Mouse (Mus musculus) layer of hippocampus, postnatal 10 days (tissue): ENCODE measurements at regions not wholly inside any gene's neighbourhood (a gene's known extent, or its start where the extent isn't known, plus 50 kb on each side); places are given as distances from the start of the nearest gene placed in this dataset.

Experiments
- DNase-seq, 2 experiments: peaks; one replicate each; pipeline ENCODE4 v3.0.0; 2021; ENCODE audit warnings: low spot score in 2 of 2

GRCm38 (mm10) chr15:62229491-62230283 is 1306.9 kb upstream of the A1bg start:
- peak in 1 of 2 experiments; percentile 27 for DNase-seq

DNA sequence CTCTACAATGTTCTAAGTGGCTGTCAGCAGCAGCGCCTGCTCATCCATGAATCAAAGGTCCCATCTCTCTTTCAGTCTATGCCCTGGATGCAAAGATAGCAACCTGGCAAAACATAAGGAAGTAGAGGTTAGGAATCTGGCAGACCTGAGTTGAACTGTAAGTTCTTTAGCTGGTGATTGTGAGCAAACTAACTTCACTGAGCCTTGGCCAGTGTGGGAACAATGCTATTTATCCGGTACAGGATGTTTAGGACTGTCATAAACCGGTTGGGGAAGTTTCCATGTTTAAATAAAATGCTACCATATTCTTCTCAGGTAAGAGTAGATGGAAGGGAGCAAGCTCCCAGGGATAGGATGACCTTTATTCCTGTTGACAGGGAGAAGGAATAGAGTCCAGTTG is 1306.2 kb upstream of the A1bg start:
- DNase-seq = no peak

DNA sequence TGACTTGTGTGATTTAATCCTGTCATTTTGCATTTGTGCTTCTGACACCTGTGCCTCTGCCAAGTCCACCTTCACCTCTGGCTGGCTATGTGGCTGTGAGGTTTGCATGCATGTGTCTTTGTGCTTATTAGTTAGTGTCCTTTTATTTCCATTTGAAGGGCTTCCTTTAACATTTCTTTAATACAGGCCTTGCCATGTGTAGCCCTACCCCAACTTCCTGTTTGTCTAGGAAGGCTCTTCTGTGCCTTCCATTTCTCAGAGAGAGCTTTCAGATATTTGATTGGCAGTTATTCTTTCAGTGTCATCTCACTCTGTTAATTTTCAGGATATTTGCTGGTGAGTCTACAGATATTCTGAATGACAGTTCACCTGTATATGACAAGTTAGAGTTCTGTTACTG is 1302.0 kb upstream of the A1bg start:
- no peak for DNase-seq

- no peak for DNase-seq
These were observed 1301.4 kb upstream of the A1bg start for GRCm38 (mm10) chr15:62224191-62224590.

- no peak for DNase-seq
These were observed 1300.5 kb upstream of the A1bg start for GRCm38 (mm10) chr15:62223156-62223840.

DNA sequence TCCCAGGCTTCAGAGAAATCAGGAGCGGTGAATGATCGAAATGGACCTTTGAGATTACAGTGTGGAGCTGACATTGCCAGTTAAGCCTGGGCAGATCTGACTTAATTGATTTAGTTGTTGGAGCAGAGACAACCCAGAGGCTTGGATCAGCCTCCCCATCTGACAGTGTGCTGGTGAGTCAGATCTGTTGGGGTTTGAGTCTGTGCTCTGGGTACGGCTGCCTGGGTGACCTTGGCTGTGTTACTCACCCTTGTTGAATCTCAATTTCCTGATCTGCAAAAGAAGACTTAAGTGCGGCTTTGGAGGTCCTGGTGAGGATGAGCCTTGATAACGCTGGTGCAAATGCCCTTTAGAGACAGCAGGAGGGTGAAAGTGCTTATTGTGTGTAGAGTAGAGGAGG is 1299.9 kb upstream of the A1bg start:
- DNase-seq = no peak

DNA sequence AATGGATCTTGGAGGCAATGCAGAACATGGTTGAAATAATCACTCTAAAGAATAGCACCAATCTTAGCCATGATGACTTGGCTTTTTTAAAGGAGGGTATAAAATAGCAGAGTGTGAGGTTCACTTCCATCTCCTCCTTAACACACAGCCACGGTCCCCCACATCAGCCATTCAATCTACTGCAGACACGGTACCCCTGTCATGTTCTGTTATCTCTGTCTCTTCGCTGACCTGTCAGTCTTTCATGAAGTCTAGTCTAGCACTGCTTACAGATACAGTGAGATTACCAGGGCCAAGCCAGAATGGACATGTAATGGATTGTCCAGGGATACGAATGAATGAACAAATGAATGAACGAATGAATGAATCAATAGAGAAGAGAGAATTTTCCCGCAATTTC is 1299.4 kb upstream of the A1bg start:
- DNase-seq = no peak

DNA sequence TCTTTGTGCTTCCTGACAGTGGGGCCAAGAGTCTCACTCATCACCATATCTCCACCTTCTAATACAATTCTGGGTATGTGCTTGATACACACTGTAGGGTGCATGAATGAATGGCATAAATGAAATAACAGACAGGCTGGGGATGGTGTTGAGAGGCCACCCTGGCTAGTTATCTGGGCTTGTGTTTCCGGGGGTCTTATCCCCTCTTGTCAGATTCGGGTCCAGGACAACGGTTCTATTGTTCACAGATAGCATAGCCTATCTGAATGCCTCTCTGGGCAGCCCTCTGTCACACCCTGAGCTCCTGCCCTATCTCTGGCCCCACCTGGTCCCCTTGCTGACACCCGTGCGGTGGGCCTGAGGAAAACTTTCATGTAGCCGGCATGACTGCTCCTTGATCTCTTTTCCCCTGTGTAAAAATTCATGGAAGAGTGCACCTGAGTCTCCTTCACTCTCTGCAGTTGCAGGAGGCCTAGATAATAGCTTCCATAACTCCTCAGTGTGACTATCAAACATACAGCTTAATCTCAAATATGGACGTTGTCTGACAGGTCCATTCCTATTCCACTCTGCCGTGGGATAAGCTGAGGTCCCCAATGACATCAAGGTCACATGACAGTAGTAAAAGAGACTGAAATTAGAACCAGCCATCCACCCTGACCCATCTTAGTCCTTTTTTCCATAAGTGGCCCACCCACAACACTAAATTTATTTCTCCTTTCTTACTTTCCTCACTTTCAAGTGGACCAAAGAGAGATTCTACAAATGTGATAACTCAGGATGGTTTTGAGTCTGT is 1298.4 kb upstream of the A1bg start:
- DNase-seq = no peak

- no peak for DNase-seq
These were observed 1297.8 kb upstream of the A1bg start for GRCm38 (mm10) chr15:62220620-62221019.

DNA sequence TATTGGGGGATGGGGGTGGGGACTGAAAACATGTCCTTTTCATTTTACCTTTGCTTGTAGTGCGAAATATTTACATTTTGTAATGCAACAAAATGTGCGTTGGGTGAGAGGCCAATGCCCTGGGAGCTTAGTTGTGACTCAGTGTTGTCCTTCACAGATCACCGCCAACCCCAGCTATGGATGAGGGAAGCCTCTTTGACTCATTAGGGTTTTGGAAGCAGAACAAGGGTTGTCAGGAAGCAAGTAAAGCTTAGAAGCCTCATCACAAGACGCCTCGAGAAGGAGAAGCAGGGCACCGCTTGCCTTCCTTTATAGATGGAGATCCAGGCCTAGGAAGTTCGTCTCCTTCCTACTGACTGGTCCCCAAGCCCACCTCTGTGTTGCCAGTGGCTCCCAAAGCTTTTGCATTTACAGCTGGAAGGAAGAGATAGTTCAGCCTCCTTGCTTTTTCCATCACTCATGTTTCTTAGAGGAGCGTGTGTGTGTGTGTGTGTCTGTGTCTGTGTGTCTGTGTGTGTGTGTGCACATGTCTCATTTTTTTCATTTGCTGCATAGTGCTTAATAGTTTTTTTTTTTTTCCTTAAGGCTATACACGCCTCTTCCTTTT is 1297.2 kb upstream of the A1bg start:
- no peak for DNase-seq

DNA sequence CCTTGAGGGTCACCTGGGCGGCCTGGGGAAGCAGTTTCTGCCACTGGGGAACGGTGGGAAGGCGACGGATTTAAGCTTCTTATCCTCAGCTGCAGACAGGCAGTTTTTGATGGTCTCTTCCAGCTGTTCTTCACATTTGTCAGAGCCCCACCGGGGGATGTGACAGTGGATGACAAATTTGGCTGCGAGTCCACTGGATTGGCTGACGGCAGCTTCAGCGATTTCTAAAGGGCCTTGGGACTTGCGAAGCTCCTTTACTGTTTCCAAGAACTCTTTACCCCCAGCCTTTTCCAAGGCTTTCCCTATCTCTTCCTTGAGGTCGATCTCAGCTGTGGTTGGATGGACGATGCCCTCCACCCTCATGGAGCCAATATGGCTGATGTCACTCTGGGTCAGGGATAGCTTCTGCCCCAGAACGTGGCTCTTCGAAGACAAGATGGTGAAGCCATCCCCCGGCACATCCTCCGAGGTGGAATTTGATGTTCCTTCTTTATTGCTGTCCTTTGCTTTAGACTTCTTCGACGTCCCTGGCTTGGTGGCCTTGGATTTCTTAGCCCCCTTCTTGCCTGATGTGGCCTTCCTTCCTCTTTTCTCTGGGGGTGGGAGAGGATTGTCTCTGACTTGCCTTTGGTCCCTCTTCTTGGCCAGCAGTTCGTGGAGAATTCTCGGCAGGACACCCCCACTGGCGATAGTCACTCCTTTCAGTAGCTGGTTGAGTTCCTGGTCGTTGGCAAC is 1295.7 kb upstream of the A1bg start:
- DNase-seq = no peak

- DNase-seq = no peak
These were observed 1294.1 kb upstream of the A1bg start for GRCm38 (mm10) chr15:62216688-62217477.

GRCm38 (mm10) chr15:62215616-62216398 is 1293.0 kb upstream of the A1bg start:
- no peak for DNase-seq

DNA sequence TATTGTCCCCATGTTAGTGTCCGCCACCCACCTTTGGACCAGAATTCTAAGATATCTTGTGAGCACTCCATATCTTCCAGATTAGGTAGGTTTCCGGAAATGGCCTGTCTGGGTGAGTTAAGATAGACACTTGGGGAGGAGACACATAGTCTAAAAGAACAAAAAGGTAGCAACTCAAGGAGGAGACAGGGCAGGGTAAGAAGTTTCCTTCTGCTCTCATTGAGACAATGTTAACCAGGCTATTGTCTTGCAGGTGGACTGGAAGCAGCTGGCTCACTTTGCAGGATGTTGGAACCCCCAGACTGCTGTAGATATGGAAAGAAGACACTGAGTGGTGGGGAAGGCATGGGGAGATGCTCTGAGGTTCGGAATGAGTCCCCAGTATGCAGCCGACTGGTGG is 1291.5 kb upstream of the A1bg start:
- no peak for DNase-seq

- DNase-seq = no peak
These were observed 1289.6 kb upstream of the A1bg start for GRCm38 (mm10) chr15:62212283-62212910.

GRCm38 (mm10) chr15:62209881-62210481 is 1287.2 kb upstream of the A1bg start:
- DNase-seq = no peak

- no peak for DNase-seq
These were observed 1286.5 kb upstream of the A1bg start for GRCm38 (mm10) chr15:62209296-62209695.

- peak; percentile 26 to 46 for DNase-seq
These were observed 1283.7 kb upstream of the A1bg start for GRCm38 (mm10) chr15:62206502-62206902.
